Mouse (Mus musculus): ENCODE data around the gene Ppp1r14a.

- TF ChIP-seq CTCF (IDR thresholded peaks at IDR 0.05; ENCODE audit: low read depth) (no peak), EP300 (optimal IDR thresholded peaks at IDR 0.05) (no peak)
Observed at GRCm38 (mm10) chr7:29279261-29279660, 9.8 kb upstream of the Ppp1r14a start.

Data from stomach, postnatal 0 days (tissue).